Mouse (Mus musculus) cerebellum, postnatal 36 days (tissue): ENCODE measurements around the gene Ino80b.
"Not testable (repeated sequence)": the region's sequence is repeated elsewhere in the genome, so short reads cannot be mapped to it uniquely, and the experiment has no call there.

Source experiments
- DNase-seq, 2 experiments: peaks; one replicate each; pipeline ENCODE4 v3.0.0; 2021 to 2022; ENCODE audit warnings: mixed read lengths in 2 of 2

Ino80b gene

GRCm38 (mm10) chr6:83125331-83125730 is at the start of gene Ino80b:
Gene Ino80b (minus strand): TSS chr6:83125431.
- no peak for DNase-seq

- DNase-seq, result peak; percentile 75 to 78
Observed at GRCm38 (mm10) chr6:83172240-83172920, 47.1 kb upstream of the Ino80b start.

GRCm38 (mm10) chr6:83171063-83171462 is 45.8 kb upstream of the Ino80b start:
- no peak for DNase-seq

GRCm38 (mm10) chr6:83169872-83170271 is 44.6 kb upstream of the Ino80b start:
- DNase-seq, result no peak

- DNase-seq, result no peak
Observed at GRCm38 (mm10) chr6:83166243-83166630, 41.0 kb upstream of the Ino80b start.

GRCm38 (mm10) chr6:83165607-83166242 is 40.5 kb upstream of the Ino80b start, which contains the start of gene Dctn1:
Gene Dctn1 (plus strand): TSS chr6:83165920.
- peak; percentile 94 to 96 for DNase-seq

- no peak for DNase-seq
Observed at GRCm38 (mm10) chr6:83165026-83165606, 39.9 kb upstream of the Ino80b start.

GRCm38 (mm10) chr6:83162701-83163100 is 37.5 kb upstream of the Ino80b start:
- DNase-seq, result peak; percentile 82 to 85

- peak in 1 of 2 experiments; percentile 32 for DNase-seq
Observed at GRCm38 (mm10) chr6:83161921-83162641, 36.9 kb upstream of the Ino80b start.

- DNase-seq, result no peak
Observed at GRCm38 (mm10) chr6:83161442-83161841, 36.2 kb upstream of the Ino80b start.

- not testable (repeated sequence) for DNase-seq
Observed at GRCm38 (mm10) chr6:83159456-83159855, 34.2 kb upstream of the Ino80b start.

GRCm38 (mm10) chr6:83156259-83156684 is 31.0 kb upstream of the Ino80b start, which contains the start of the genes Wdr54 and 1700003E16Rik:
Gene Wdr54 (minus strand): TSS chr6:83156397.
Gene 1700003E16Rik (plus strand): TSS chr6:83156404.
- DNase-seq, result peak; percentile 65 to 72

- peak; percentile 23 to 36 for DNase-seq
Observed at GRCm38 (mm10) chr6:83155552-83156238, 30.5 kb upstream of the Ino80b start.

- no peak for DNase-seq
Observed at GRCm38 (mm10) chr6:83153485-83153884, 28.3 kb upstream of the Ino80b start.

GRCm38 (mm10) chr6:83153038-83153437 is 27.8 kb upstream of the Ino80b start:
- no peak for DNase-seq

- no peak for DNase-seq
Observed at GRCm38 (mm10) chr6:83151721-83152120, 26.5 kb upstream of the Ino80b start.

- DNase-seq, result no peak
Observed at GRCm38 (mm10) chr6:83147280-83147679, 22.0 kb upstream of the Ino80b start.

GRCm38 (mm10) chr6:83145805-83146204 is 20.6 kb upstream of the Ino80b start:
- no peak for DNase-seq

GRCm38 (mm10) chr6:83145209-83145608 is 20.0 kb upstream of the Ino80b start:
- DNase-seq, result no peak

GRCm38 (mm10) chr6:83142886-83143285 is 17.7 kb upstream of the Ino80b start:
- no peak for DNase-seq

- DNase-seq, result peak in 1 of 2 experiments; percentile 25
Observed at GRCm38 (mm10) chr6:83142211-83142731, 17.0 kb upstream of the Ino80b start.

- DNase-seq, result no peak
Observed at GRCm38 (mm10) chr6:83141636-83142035, 16.4 kb upstream of the Ino80b start.
